Mouse (Mus musculus): ENCODE results near the gene Olfr906. TPM values are rescaled to one million over a fixed set of nuclear protein-coding genes. Genes with fewer than 3 reads are reported as not detected.

The Olfr906 gene
- not detected in 2 replicates for total RNA-seq (2021)
- long read RNA-seq: 0 reads

DNA sequence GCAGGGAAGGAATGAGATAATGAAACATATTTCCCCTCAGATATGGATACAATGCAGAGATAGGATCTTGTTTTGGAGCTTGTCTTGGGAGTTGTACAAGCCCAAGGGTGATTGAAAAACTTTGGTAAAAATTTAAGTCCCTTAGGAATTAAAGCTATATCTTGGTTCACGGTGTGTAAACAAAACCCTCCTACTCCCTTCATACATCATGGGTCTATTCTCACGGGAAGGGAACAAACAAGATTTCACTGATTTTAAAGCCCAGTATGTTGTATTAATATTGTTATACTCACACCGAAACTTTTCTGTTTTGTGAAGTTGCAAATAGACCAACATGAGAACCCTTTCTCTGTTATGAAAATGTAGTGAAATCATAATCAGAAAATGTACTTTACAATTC is at the start of gene Olfr906:
TSS of gene Olfr906 (plus strand) at position 301 of the 400 bp plus-strand sequence.
- DNase-seq: no peak

DNA sequence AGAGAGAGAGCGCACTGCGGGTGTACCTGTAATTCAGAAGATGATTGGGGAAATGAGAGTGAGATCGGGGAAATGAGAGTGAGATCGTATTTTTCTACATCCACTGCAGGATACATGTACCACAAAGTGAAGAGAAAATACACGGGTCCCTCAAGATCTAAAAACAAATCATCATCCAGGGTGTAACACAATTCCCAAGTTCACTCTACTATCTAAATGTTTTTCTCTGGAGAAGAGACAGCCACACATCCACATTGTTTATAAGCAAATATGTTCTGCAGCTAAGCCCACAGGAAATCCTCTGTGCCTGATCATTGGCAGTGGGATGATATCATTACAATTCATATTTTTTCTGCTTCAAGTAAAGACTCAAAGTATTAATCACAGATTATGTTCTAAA is 39.5 kb upstream of the Olfr906 start, which contains the start of gene Olfr902:
TSS of gene Olfr902 (plus strand) at position 301 of the 400 bp plus-strand sequence.
- DNase-seq: no peak

DNA sequence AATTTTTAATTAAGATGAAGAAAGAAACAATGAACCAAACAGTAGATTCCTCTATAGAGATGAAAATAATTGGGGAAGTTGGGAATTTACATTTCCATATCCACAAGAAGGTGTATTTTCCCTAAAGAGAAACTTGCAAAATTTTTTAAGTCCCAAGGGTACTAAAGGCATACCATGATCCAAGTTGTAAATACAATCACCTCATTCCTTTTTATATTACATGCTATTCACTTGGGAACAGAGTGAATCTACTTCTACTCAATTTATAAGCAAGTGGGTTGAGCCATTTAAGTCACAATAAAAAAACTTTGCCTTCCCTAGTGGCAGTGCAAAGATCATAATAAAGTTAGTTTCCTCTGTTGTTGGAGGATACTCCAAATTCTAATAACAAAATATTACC is 24.0 kb upstream of the Olfr906 start, which contains the start of gene Olfr904:
TSS of gene Olfr904 (plus strand) at position 301 of the 400 bp plus-strand sequence.
- DNase-seq: no peak

DNA sequence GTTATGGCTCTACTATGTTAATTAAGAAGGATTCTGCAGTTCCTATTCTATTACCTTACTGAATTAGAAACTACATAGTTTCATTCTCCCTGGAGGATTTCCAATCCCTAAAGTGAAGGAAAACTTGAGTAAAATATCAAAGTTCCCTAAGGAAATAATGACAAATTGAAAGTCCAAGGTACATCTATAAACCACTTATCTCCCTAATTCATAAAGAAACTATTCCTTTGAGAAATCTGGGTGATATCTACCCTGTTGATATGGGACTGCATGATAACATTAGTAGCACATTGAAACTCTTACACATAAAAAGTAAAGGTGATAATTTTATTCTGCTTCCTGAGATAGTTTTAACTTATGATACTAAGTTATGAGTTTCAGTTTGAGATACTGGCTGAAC is 16.1 kb upstream of the Olfr906 start, which contains the start of gene Olfr905:
TSS of gene Olfr905 (plus strand) at position 301 of the 400 bp plus-strand sequence.
- no peak for DNase-seq

DNA sequence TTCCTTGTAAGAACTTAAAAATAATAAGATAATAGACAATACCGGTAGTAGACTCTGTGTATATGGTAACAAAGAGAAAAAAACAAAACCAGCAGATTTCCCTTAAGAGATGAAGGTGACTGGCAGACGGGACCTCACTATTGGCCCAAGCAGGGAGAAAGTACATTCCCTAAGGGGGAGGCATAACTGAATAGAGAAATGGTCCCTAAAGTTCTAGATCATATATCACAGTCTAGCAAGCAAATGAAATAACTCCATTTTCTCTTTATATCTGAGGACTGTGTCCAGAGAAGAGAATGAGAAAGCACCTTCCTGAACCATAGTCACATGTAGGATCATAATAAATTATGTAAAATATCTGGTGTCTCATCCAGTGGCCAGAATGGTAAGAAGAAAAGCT is 8.6 kb downstream of the Olfr906 start, which contains the start of gene Olfr907:
TSS of gene Olfr907 (plus strand) at position 301 of the 400 bp plus-strand sequence.
- no peak for DNase-seq

DNA sequence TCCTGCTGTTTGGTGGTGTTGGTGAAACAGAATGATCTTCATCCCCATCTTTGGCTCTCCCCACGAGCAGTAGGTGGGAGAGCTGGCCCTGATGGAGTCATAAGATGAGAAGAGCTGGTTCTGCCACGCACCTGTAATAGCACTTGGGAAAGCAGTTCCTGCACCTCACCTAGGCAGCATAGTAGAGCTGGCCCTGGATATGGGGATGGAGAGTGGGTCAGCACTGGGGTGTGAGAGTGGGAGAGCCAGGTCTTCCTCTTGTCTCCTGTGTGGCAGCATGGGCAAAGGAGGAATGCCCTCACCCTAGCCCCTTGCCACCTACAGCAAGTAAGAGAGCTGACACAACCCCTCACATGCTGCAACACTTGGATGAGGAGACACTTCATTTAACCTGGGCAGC is 25.5 kb downstream of the Olfr906 start:
- DNase-seq: no peak

DNA sequence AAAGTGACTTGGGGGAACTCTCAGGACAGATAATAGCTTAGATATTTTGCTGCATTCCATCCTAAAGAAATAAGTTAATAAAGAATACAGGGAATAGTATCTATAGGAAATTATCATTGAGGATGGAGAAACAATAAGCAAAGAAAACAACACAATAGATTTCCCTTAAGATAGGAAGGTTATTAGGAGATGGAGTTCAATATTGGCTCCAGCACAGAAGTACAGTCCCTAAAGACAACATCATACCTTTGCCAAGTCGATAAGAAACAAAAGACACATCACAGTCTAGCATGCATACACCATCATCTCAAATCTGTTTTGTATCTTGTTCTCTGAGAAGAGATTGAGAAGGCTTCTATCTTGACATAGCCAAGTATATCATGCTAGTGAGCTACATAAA is 34.4 kb downstream of the Olfr906 start, which contains the start of gene Olfr911-ps1:
TSS of gene Olfr911-ps1 (plus strand) at position 301 of the 400 bp plus-strand sequence.
- DNase-seq: no peak

DNA sequence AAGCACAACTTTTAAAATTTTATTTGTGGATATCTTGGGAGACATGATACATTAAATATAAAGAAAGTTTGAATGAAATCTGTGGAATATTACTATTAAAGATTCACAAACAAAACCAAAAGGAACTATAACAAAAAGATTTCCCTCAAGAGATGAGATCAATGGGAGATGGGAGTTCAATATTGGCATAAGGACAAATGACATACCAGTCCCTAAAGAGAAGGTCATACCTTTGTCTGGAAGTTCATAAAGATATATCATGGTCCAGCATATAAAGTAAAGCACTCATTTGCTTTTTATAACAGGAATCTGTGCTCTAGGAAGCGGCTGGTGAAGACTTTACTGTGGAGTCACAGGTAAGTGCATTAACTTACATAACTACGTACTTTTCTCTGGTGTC is 50.7 kb downstream of the Olfr906 start, which contains the start of gene Olfr910:
TSS of gene Olfr910 (plus strand) at position 301 of the 400 bp plus-strand sequence.
- DNase-seq: no peak

Other genes with a start within 250 kb of the Olfr906 start
- not detected in 2 replicates for gene Olfr143, start 234.3 kb upstream of the Olfr906 start, total RNA-seq (2021)
- gene Olfr895, start 219.2 kb upstream of the Olfr906 start, total RNA-seq (2021): not detected in 2 replicates
- not detected in 2 replicates for gene Olfr896-ps1, start 196.0 kb upstream of the Olfr906 start, total RNA-seq (2021)
- not detected in 2 replicates for gene Olfr25, start 158.0 kb upstream of the Olfr906 start, total RNA-seq (2021)
- not detected in 2 replicates for gene Olfr898, start 138.7 kb upstream of the Olfr906 start, total RNA-seq (2021)
- gene Olfr250, start 120.2 kb upstream of the Olfr906 start, total RNA-seq (2021): not detected in 2 replicates
- gene Olfr251, start 110.0 kb upstream of the Olfr906 start, total RNA-seq (2021): not detected in 2 replicates
- gene Olfr147, start 85.4 kb upstream of the Olfr906 start, total RNA-seq (2021): not detected in 2 replicates
- not detected in 2 replicates for gene Olfr901, start 57.6 kb upstream of the Olfr906 start, total RNA-seq (2021)
- gene Olfr902, start 39.4 kb upstream of the Olfr906 start, total RNA-seq (2021): not detected in 2 replicates
- not detected in 2 replicates for gene Olfr904, start 23.9 kb upstream of the Olfr906 start, total RNA-seq (2021)
- gene Olfr905, start 16.0 kb upstream of the Olfr906 start, total RNA-seq (2021): not detected in 2 replicates
- not detected in 2 replicates for gene Olfr907, start 8.7 kb downstream of the Olfr906 start, total RNA-seq (2021)
- gene Olfr911-ps1, start 34.5 kb downstream of the Olfr906 start, total RNA-seq (2021): not detected in 2 replicates
- not detected in 2 replicates for gene Olfr910, start 50.8 kb downstream of the Olfr906 start, total RNA-seq (2021)
- not detected in 2 replicates for gene Olfr912, start 93.1 kb downstream of the Olfr906 start, total RNA-seq (2021)
- gene Olfr913, start 105.7 kb downstream of the Olfr906 start, total RNA-seq (2021): not detected in 2 replicates
- gene Olfr914, start 118.0 kb downstream of the Olfr906 start, total RNA-seq (2021): not detected in 2 replicates
- gene Olfr916, start 172.8 kb downstream of the Olfr906 start, total RNA-seq (2021): not detected in 2 replicates
- gene Olfr917, start 178.8 kb downstream of the Olfr906 start, total RNA-seq (2021): not detected in 2 replicates
- gene Olfr918, start 187.5 kb downstream of the Olfr906 start, total RNA-seq (2021): not detected in 2 replicates
- not detected in 2 replicates for gene Olfr919, start 216.6 kb downstream of the Olfr906 start, total RNA-seq (2021)
- gene Vwa5a, start 231.2 kb downstream of the Olfr906 start, total RNA-seq (2021): 39.8 and 55.8 TPM in 2 replicates